ENCODE assay signal across 7 mouse cellular contexts in genomic region chr8:111258010-111258630, GRCm38 (mm10). TPM values are rescaled to one million over a fixed set of nuclear protein-coding genes. Genes with fewer than 3 reads are reported as not detected.
DNase-seq lines count a peak whose midpoint lies in the region; ATAC-seq lines count a peak whose summit lies in the region.

No protein-coding gene starts in this region.

- H3K4me1 ChIP-seq in lung, embryonic 16.5 days (replicated peaks; ENCODE audit: control insufficient read depth, insufficient read depth, low read length): peaks cover 10% of the 10 kb centered on the region
- peaks cover 20% of the 10 kb centered on the region for H3K4me1 ChIP-seq in midbrain, embryonic 16.5 days (ENCODE audit: control insufficient read depth, insufficient read depth, low read length)

- peak overlapping the region; percentile 69 for H3K4me3 ChIP-seq in lung, embryonic 16.5 days (ENCODE audit: low read length)
- peak overlapping the region; percentile 95 for H3K4me3 ChIP-seq in midbrain, embryonic 16.5 days (ENCODE audit: low read depth, low read length)

- no peak for DNase-seq in lung, postnatal 10 days
- DNase-seq in embryo, embryonic 11.5 days (ENCODE audit: low read depth, low spot score): peak; percentile 47
- DNase-seq in yolk sac, embryonic 10.5 days (ENCODE audit: low spot score): no peak
- no peak for DNase-seq in retina, embryonic 14.5 days (ENCODE audit: low spot score)

- H3K27me3 ChIP-seq in lung, embryonic 16.5 days (ENCODE audit: control insufficient read depth, insufficient read depth, low read depth, low read length): no peaks in the 10 kb centered on the region
- no peaks in the 10 kb centered on the region for H3K27me3 ChIP-seq in midbrain, embryonic 16.5 days (ENCODE audit: control insufficient read depth, insufficient read depth, low read depth, low read length)

- peak overlapping the region; percentile 77 for H3K9ac ChIP-seq in lung, embryonic 16.5 days (ENCODE audit: low read length)
- peak overlapping the region; percentile 98 for H3K9ac ChIP-seq in midbrain, embryonic 16.5 days (ENCODE audit: low read depth, low read length)

- under 1% methylated on average over 26 of the region's 26 CpGs for WGBS in lung, embryonic 16.5 days
- WGBS in midbrain, embryonic 16.5 days: under 1% methylated on average over 25 of the region's 26 CpGs

- no peaks in the 10 kb centered on the region for H3K9me3 ChIP-seq in lung, embryonic 16.5 days (ENCODE audit: control insufficient read depth, low read length)
- no peaks in the 10 kb centered on the region for H3K9me3 ChIP-seq in midbrain, embryonic 16.5 days (replicated peaks; ENCODE audit: control insufficient read depth, low read length, poor library complexity, severe bottlenecking)

- peak overlapping the region; percentile 65 for H3K4me2 ChIP-seq in lung, embryonic 16.5 days (ENCODE audit: low read depth, low read length)
- H3K4me2 ChIP-seq in midbrain, embryonic 16.5 days (ENCODE audit: low read length): peak overlapping the region; percentile 81

- H3K27ac ChIP-seq in lung, embryonic 16.5 days (ENCODE audit: low read length): peak overlapping the region; percentile 99
- peak overlapping the region; percentile 99 for H3K27ac ChIP-seq in midbrain, embryonic 16.5 days (ENCODE audit: low read length)

- no peaks in the 10 kb centered on the region for H3K36me3 ChIP-seq in lung, embryonic 16.5 days (ENCODE audit: control insufficient read depth, insufficient read depth, low read length)
- H3K36me3 ChIP-seq in midbrain, embryonic 16.5 days (ENCODE audit: control insufficient read depth, insufficient read depth, low read length): no peaks in the 10 kb centered on the region

- ATAC-seq in lung, embryonic 16.5 days (ENCODE audit: low read depth): peak; percentile 55; the same call in 1 of the 2 replicates
- peak; percentile 10 for ATAC-seq in inflammation-experienced regulatory T-cells, adult 6 months
- peak; percentile 80 for ATAC-seq in midbrain, embryonic 16.5 days

RNA-seq across cellular contexts. Expression of gene Glg1, which starts 0.9 kb away (rescaled TPM):
- polyA plus RNA-seq in lung, embryonic 16.5 days (2015; fragmentation: Nextera tagmentation; extraction: Ambion mirVana): 69.8 and 72.3 TPM in 2 replicates
- polyA plus RNA-seq in inflammation-experienced regulatory T-cells, adult 6 months (2017; shearing (Covaris generic)): 10 to 100 TPM; 25.2 to 37.5 (median 28.5) TPM
- polyA plus RNA-seq in midbrain, embryonic 16.5 days (2015; fragmentation: Nextera tagmentation; extraction: Ambion mirVana): 59.7 and 63.3 TPM in 2 replicates

RNA-seq across cellular contexts. Expression of gene Rfwd3, which starts 41.9 kb away (rescaled TPM):
- polyA plus RNA-seq in lung, embryonic 16.5 days (2015; fragmentation: Nextera tagmentation; extraction: Ambion mirVana): 63.8 and 65.7 TPM in 2 replicates
- polyA plus RNA-seq in inflammation-experienced regulatory T-cells, adult 6 months (2017; shearing (Covaris generic)): 10 to 100 TPM; 26.0 to 37.9 (median 27.3) TPM
- polyA plus RNA-seq in midbrain, embryonic 16.5 days (2015; fragmentation: Nextera tagmentation; extraction: Ambion mirVana): 20.3 and 23.0 TPM in 2 replicates

Comparison
In these comparisons a context has a peak if more than half of its experiments do, and no peak if none do; other contexts are left out.
1. ATAC-seq: peak in every context shown above with its lines; median percentile 80 in midbrain, embryonic 16.5 days; 55 in lung, embryonic 16.5 days; 10 in inflammation-experienced regulatory T-cells, adult 6 months.